Mouse (Mus musculus) olfactory bulb, adult 2 months (tissue): ENCODE data around the gene Cltb.

Experiments
- CTCF ChIP-seq: fragments of 200-500 bp; IDR thresholded peaks from 2 replicates; pipeline ENCODE4 v1.5.1; 2012; ENCODE audit warnings: low read depth, mild to moderate bottlenecking, low read length, moderate library complexity; ENCODE audit not compliant: insufficient read depth
- POLR2A ChIP-seq: fragments of 200-500 bp; IDR thresholded peaks from 2 replicates; pipeline ENCODE4 v1.6.1; 2012; ENCODE audit warnings: mild to moderate bottlenecking, low read depth, low read length, moderate library complexity; ENCODE audit not compliant: insufficient read depth

- no peak for TF ChIP-seq CTCF
- TF ChIP-seq POLR2A: no peak
Observed at GRCm38 (mm10) chr13:54569282-54569681, 41.9 kb downstream of the Cltb start.
